Comparison of ENCODE assay signal across 9 mouse cellular contexts in genomic region chr11:103402198-103402597, GRCm38 (mm10). TPM values are rescaled to one million over a fixed set of nuclear protein-coding genes. Genes with fewer than 3 reads are reported as not detected.
DNase-seq lines count a peak whose midpoint lies in the region; ATAC-seq and TF ChIP-seq lines count a peak whose summit lies in the region.
"Had no signal": no experiment of that assay in that cellular context is flagged by ENCODE, and none has a peak within 500 bp of the region (broad histone marks: within the 10 kb centered on the region; RNA-seq: fewer than 3 reads in every experiment).

No protein-coding gene starts in this region.

- no peaks in the 10 kb centered on the region for H3K9me3 ChIP-seq in kidney, embryonic 14.5 days (ENCODE audit: control insufficient read depth, low read length)
- no peaks in the 10 kb centered on the region for H3K9me3 ChIP-seq in CH12.LX (replicated peaks; ENCODE audit: low read length)
- no peaks in the 10 kb centered on the region for H3K9me3 ChIP-seq in lung, postnatal 0 days (ENCODE audit: low read length)

- in situ Hi-C loops in CH12.LX (cut with MboI; ENCODE audit: low pct_ligation_motif_present, low pct_unique_long_range_greater_than_20kb, low sequenced_read_pairs) = no loop called here

- peak; percentile 88 for TF ChIP-seq CTCF in kidney, adult 2 months (conservative IDR thresholded peaks at IDR 0.05; ENCODE audit: insufficient read depth, insufficient read length, low read depth, low read length)
- TF ChIP-seq CTCF in CH12.LX (conservative IDR thresholded peaks at IDR 0.05 in 1 of 2, IDR thresholded peaks at IDR 0.05 in 1 of 2; ENCODE audit: low read depth in 2 of 2, low read length in 2 of 2) = peak; percentile 90 to 97
- TF ChIP-seq CTCF in lung, postnatal 0 days (IDR thresholded peaks at IDR 0.05) = peak; percentile 86

- TF ChIP-seq POLR2A in kidney, adult 2 months (IDR thresholded peaks at IDR 0.05; ENCODE audit: low read depth, low read length) = no peak
- no peak for TF ChIP-seq POLR2A in CH12.LX (IDR thresholded peaks at IDR 0.05; ENCODE audit: low read depth, low read length)

- H3K36me3 ChIP-seq in kidney, adult 2 months (ENCODE audit: control insufficient read depth, insufficient read depth, low read length) = no peaks in the 10 kb centered on the region
- 0 out of 2 replicates have a peak, but pooled peaks cover 2% of the 10 kb centered on the region for H3K36me3 ChIP-seq in kidney, embryonic 14.5 days (ENCODE audit: control insufficient read depth, insufficient read depth, low read length)
- peaks cover 44 to 77% of the 10 kb centered on the region in 2 experiments for H3K36me3 ChIP-seq in CH12.LX (replicated peaks in 1 of 2; ENCODE audit: control insufficient read depth in 1 of 2, insufficient read depth in 1 of 2, low read length in 1 of 2)
- peaks cover under 1% of the 10 kb centered on the region; the same call in 1 of the 2 replicates for H3K36me3 ChIP-seq in lung, postnatal 0 days (ENCODE audit: insufficient read depth, low read length)

- TF ChIP-seq RAD21 in CH12.LX (IDR thresholded peaks at IDR 0.05; ENCODE audit: low read depth, low read length) = peak; percentile 83

- H3K4me1 ChIP-seq in kidney, adult 2 months (ENCODE audit: control insufficient read depth, insufficient read depth, low read length) = peaks cover 10% of the 10 kb centered on the region; the same call in 1 of the 2 replicates
- H3K4me1 ChIP-seq in kidney, embryonic 14.5 days (ENCODE audit: control insufficient read depth, insufficient read depth, low read length) = no peaks in the 10 kb centered on the region
- H3K4me1 ChIP-seq in CH12.LX (ENCODE audit: control insufficient read depth in 1 of 2, insufficient read depth in 2 of 2) = peaks cover 0 to 58% of the 10 kb centered on the region in 2 experiments; a peak in 2 of 4 replicates
- H3K4me1 ChIP-seq in lung, postnatal 0 days (ENCODE audit: insufficient read depth, low read depth, low read length) = peaks cover 3% of the 10 kb centered on the region; the same call in 1 of the 2 replicates

- H3K79me2 ChIP-seq in CH12.LX (replicated peaks; ENCODE audit: control insufficient read depth, extremely low read depth, insufficient read depth, poor library complexity, severe bottlenecking) = peaks cover 5% of the 10 kb centered on the region

- TF ChIP-seq EP300 in CH12.LX (IDR thresholded peaks at IDR 0.05; ENCODE audit: low read length) = no peak
- TF ChIP-seq EP300 in lung, postnatal 0 days (IDR thresholded peaks at IDR 0.05) = no peak

- dilution Hi-C loops in CH12.LX (cut with MboI; ENCODE audit: extremely low pct_ligation_motif_present, extremely low pct_unique_long_range_greater_than_20kb, low sequenced_read_pairs) = no loop called here

- no peak overlapping the region for H3K4me3 ChIP-seq in kidney, adult 2 months (ENCODE audit: insufficient read depth, low read depth, low read length)
- no peak overlapping the region for H3K4me3 ChIP-seq in kidney, embryonic 14.5 days (ENCODE audit: low read length)
- no peak overlapping the region for H3K4me3 ChIP-seq in CH12.LX (replicated peaks in 1 of 3; ENCODE audit: low read depth in 2 of 3, low read length in 2 of 3, poor library complexity in 1 of 3)
- no peak overlapping the region for H3K4me3 ChIP-seq in lung, postnatal 0 days (ENCODE audit: low read depth, low read length)
- H3K4me3 ChIP-seq: erythroblast, embryonic 14.5 days had no signal

- no peak overlapping the region for H3K9ac ChIP-seq in kidney, embryonic 14.5 days (ENCODE audit: low read depth, low read length)
- no peak overlapping the region for H3K9ac ChIP-seq in CH12.LX (ENCODE audit: insufficient read depth, low read depth)
- H3K9ac ChIP-seq in lung, postnatal 0 days (replicated peaks; ENCODE audit: low read depth) = no peak overlapping the region

- no peak overlapping the region for H3K27ac ChIP-seq in kidney, adult 2 months (ENCODE audit: insufficient read depth, low read depth, low read length)
- H3K27ac ChIP-seq in kidney, embryonic 14.5 days (ENCODE audit: low read depth, low read length) = no peak overlapping the region
- H3K27ac ChIP-seq in CH12.LX (ENCODE audit: insufficient read depth, low read depth) = no peak overlapping the region
- no peak overlapping the region for H3K27ac ChIP-seq in lung, postnatal 0 days (ENCODE audit: low read length)

- ATAC-seq in kidney, embryonic 14.5 days (ENCODE audit: low FRiP score, low TSS enrichment) = no peak
- ATAC-seq in frontal cortex, adult (ENCODE audit: low TSS enrichment) = peak; percentile 78
- ATAC-seq in lung, postnatal 0 days = peak; percentile 47

- 69% methylated on average over 2 of the region's 2 CpGs for WGBS in kidney, adult 2 months
- WGBS in kidney, embryonic 14.5 days = 59% methylated on average over 2 of the region's 2 CpGs
- 58% methylated on average over 2 of the region's 2 CpGs for WGBS in lung, postnatal 0 days

- no peaks in the 10 kb centered on the region for H3K27me3 ChIP-seq in kidney, adult 2 months (replicated peaks; ENCODE audit: control insufficient read depth, insufficient read depth, low read length)
- H3K27me3 ChIP-seq in kidney, embryonic 14.5 days (ENCODE audit: control insufficient read depth, insufficient read depth, low read length) = no peaks in the 10 kb centered on the region
- H3K27me3 ChIP-seq in CH12.LX (replicated peaks) = no peaks in the 10 kb centered on the region
- H3K27me3 ChIP-seq in lung, postnatal 0 days (replicated peaks; ENCODE audit: insufficient read depth, low read length) = no peaks in the 10 kb centered on the region

- no peak overlapping the region for H3K4me2 ChIP-seq in kidney, embryonic 14.5 days (replicated peaks; ENCODE audit: low read depth, low read length)
- no peak overlapping the region for H3K4me2 ChIP-seq in CH12.LX (ENCODE audit: insufficient read depth, low read depth, poor library complexity, severe bottlenecking)
- no peak overlapping the region for H3K4me2 ChIP-seq in lung, postnatal 0 days (replicated peaks; ENCODE audit: low read depth, low read length)

- peak; percentile 78 for DNase-seq in kidney, adult 2 months
- peak; percentile 74 for DNase-seq in CH12.LX (ENCODE audit: extremely low read depth)
- peak; percentile 30 for DNase-seq in adrenal gland, postnatal 25 days
- peak; percentile 78 for DNase-seq in lung, postnatal 0 days (ENCODE audit: low spot score)
- DNase-seq in spleen, postnatal 10 days (ENCODE audit: low spot score in 2 of 2) = peak; percentile 26 to 72
- no peak for DNase-seq in gastrocnemius, adult 8-10 months (ENCODE audit: low spot score in 2 of 2)

TF ChIP-seq in CH12.LX, 34 proteins besides CTCF, POLR2A, EP300 and RAD21 (continues in another document):
- TF ChIP-seq GABPA (IDR thresholded peaks at IDR 0.05; ENCODE audit: insufficient replicate concordance, low read depth, low read length) (no peak), TBP (conservative IDR thresholded peaks at IDR 0.05; ENCODE audit: low read depth, low read length) (no peak), UBTF (IDR thresholded peaks at IDR 0.05; ENCODE audit: low read depth, low read length) (no peak), USF2 (conservative IDR thresholded peaks at IDR 0.05; ENCODE audit: low read depth, low read length) (no peak), MYC (IDR thresholded peaks at IDR 0.05; ENCODE audit: low read depth, low read length) (no peak), TCF12 (IDR thresholded peaks at IDR 0.05; ENCODE audit: low read depth, low read length) (0 out of 2 replicates have a peak, but pooled peaks have one; percentile 27), KAT2A (IDR thresholded peaks at IDR 0.05; ENCODE audit: insufficient replicate concordance, low read length) (no peak), ZC3H11A (IDR thresholded peaks at IDR 0.05; ENCODE audit: low read depth, low read length) (peak; percentile 22; the same call in 1 of the 2 replicates), JUND (conservative IDR thresholded peaks at IDR 0.05; ENCODE audit: low read depth, low read length) (peak; percentile 55), MAX (IDR thresholded peaks at IDR 0.05; ENCODE audit: low read length) (no peak), E2F4 (IDR thresholded peaks at IDR 0.05; ENCODE audit: insufficient replicate concordance, low read depth, low read length) (no peak), ELF1 (IDR thresholded peaks at IDR 0.05; ENCODE audit: low read depth, low read length) (no peak), MEF2A (IDR thresholded peaks at IDR 0.05; ENCODE audit: borderline replicate concordance, low read depth, low read length) (no peak), ZMIZ1 (IDR thresholded peaks at IDR 0.05; ENCODE audit: low read depth, low read length) (no peak), CHD1 (IDR thresholded peaks at IDR 0.05; ENCODE audit: low read depth, low read length) (no peak), MAFK (IDR thresholded peaks at IDR 0.05; ENCODE audit: insufficient replicate concordance, low read length) (no peak), CHD2 (IDR thresholded peaks at IDR 0.05; ENCODE audit: low read length) (no peak), ZKSCAN1 (IDR thresholded peaks at IDR 0.05; ENCODE audit: borderline replicate concordance, low read depth, low read length) (no peak), JUN (IDR thresholded peaks at IDR 0.05; ENCODE audit: insufficient read depth, low read depth, low read length) (peak; percentile 52; the same call in 1 of the 2 replicates), POLR2AphosphoS2 (IDR thresholded peaks at IDR 0.05; ENCODE audit: low read depth, low read length) (no peak), NELFE (IDR thresholded peaks at IDR 0.05; ENCODE audit: low read depth, low read length) (no peak), HCFC1 (IDR thresholded peaks at IDR 0.05; ENCODE audit: low read depth, low read length) (no peak)

RNA-seq across cellular contexts. Expression of gene Plekhm1, which starts 10.3 kb away (rescaled TPM):
- 21.9 and 24.0 TPM in 2 replicates for polyA plus RNA-seq in kidney, adult 2 months (2012; rRNA removed)
- polyA plus RNA-seq in kidney, embryonic 14.5 days (2014; fragmentation: Nextera tagmentation; extraction: Ambion mirVana) = 5.0 and 8.9 TPM in 2 replicates
- total RNA-seq in CH12.LX (2012; rRNA removed) = 5.3 and 5.4 TPM in 2 replicates
- 2.7 and 3.5 TPM in 2 replicates for total RNA-seq in CH12.LX (2014; rRNA removed)
- 18.3 and 23.2 TPM in 2 replicates for polyA plus RNA-seq in CH12.LX (2012; ENCODE audit: insufficient read length, low read depth)
- total RNA-seq in adrenal gland, postnatal 25 days (2021) = 22.9 and 25.0 TPM in 2 replicates
- polyA plus RNA-seq in lung, postnatal 0 days (2015; fragmentation: Nextera tagmentation; extraction: Ambion mirVana) = 8.1 and 9.4 TPM in 2 replicates
- total RNA-seq in gastrocnemius, adult 8-10 months (2022) = 10 to 100 TPM; 14.1 to 16.4 (median 15.1) TPM

RNA-seq across cellular contexts. Expression of gene Arhgap27, which starts 38.7 kb away (rescaled TPM):
- 38.4 and 46.8 TPM in 2 replicates for polyA plus RNA-seq in kidney, adult 2 months (2012; rRNA removed)
- 11.7 and 15.6 TPM in 2 replicates for polyA plus RNA-seq in kidney, embryonic 14.5 days (2014; fragmentation: Nextera tagmentation; extraction: Ambion mirVana)
- 24.4 and 26.1 TPM in 2 replicates for total RNA-seq in CH12.LX (2012; rRNA removed)
- total RNA-seq in CH12.LX (2014; rRNA removed) = 11.4 and 11.8 TPM in 2 replicates
- polyA plus RNA-seq in CH12.LX (2012; ENCODE audit: insufficient read length, low read depth) = 26.7 and 30.9 TPM in 2 replicates
- total RNA-seq in adrenal gland, postnatal 25 days (2021) = 12.8 and 15.2 TPM in 2 replicates
- polyA plus RNA-seq in lung, postnatal 0 days (2015; fragmentation: Nextera tagmentation; extraction: Ambion mirVana) = 18.5 and 20.0 TPM in 2 replicates
- 1 to 10 TPM; 2.5 to 4.7 (median 4.4) TPM for total RNA-seq in gastrocnemius, adult 8-10 months (2022)

Comparison
In these comparisons a context has a peak if more than half of its experiments do, and no peak if none do; other contexts are left out.
1. DNase-seq: peak in kidney, adult 2 months (single experiment), CH12.LX (single experiment), adrenal gland, postnatal 25 days (single experiment), lung, postnatal 0 days (single experiment) and spleen, postnatal 10 days (2 of 2); none in gastrocnemius, adult 8-10 months (0 of 2).
2. Peak in every context shown above with its lines, with median percentiles within 50 percentile points of each other: CTCF ChIP-seq.